Mouse (Mus musculus) hindbrain, embryonic 15.5 days (tissue): ENCODE measurements at regions not wholly inside any gene's neighbourhood (a gene's known extent, or its start where the extent isn't known, plus 50 kb on each side); places are given as distances from the start of the nearest gene placed in this dataset.
"Not testable (repeated sequence)": the region's sequence is repeated elsewhere in the genome, so short reads cannot be mapped to it uniquely, and the experiment has no call there.

Experiments
- ATAC-seq: fragments of 200-750 bp; cut with Nextera tagmentation; 2 replicates; pipeline ENCODE4 v1.8.0; 2017; ENCODE audit warnings: low read depth, moderate number of reproducible peaks, moderate TSS enrichment; ENCODE audit not compliant: low FRiP score
- H3K27ac ChIP-seq: fragments of 300-500 bp; sonication (generic); replicated peaks from 2 replicates; pipeline ENCODE4 v1.5.1; 2015; ENCODE audit warnings: mild to moderate bottlenecking, inconsistent platforms
- H3K27me3 ChIP-seq: fragments of 300-500 bp; sonication (generic); 2 replicates; pipeline ENCODE4 v1.6.1; 2015; ENCODE audit warnings: control low read depth, inconsistent platforms
- H3K36me3 ChIP-seq: fragments of 300-500 bp; sonication (generic); 2 replicates; pipeline ENCODE4 v1.6.1; 2015; ENCODE audit warnings: control low read depth, inconsistent platforms
- H3K4me1 ChIP-seq: fragments of 300-500 bp; sonication (generic); replicated peaks from 2 replicates; pipeline ENCODE4 v1.6.1; 2015; ENCODE audit warnings: control low read depth, inconsistent platforms
- H3K4me2 ChIP-seq: fragments of 300-500 bp; sonication (generic); 2 replicates; pipeline ENCODE4 v1.6.1; 2015; ENCODE audit warnings: moderate library complexity, mild to moderate bottlenecking, inconsistent platforms
- H3K4me3 ChIP-seq: fragments of 300-500 bp; sonication (generic); 2 replicates; pipeline ENCODE4 v1.5.1; 2015; ENCODE audit warnings: mild to moderate bottlenecking, inconsistent platforms
- H3K9ac ChIP-seq: fragments of 300-500 bp; sonication (generic); 2 replicates; pipeline ENCODE4 v1.6.1; 2015; ENCODE audit warnings: inconsistent platforms
- H3K9me3 ChIP-seq: fragments of 300-500 bp; sonication (generic); 2 replicates; pipeline ENCODE4 v1.6.1; 2016; ENCODE audit warnings: control low read depth, inconsistent platforms
- WGBS: fragments of 180-500 bp; shearing (Covaris S2); methylation state at CpG from one replicate; pipeline ENCODE4 v1.1.7; 2015; 5-methylcytosine and 5-hydroxymethylcytosine counted together

- H3K4me1 ChIP-seq, result peaks cover 19% of the 10 kb centered on the region
- no peaks in the 10 kb centered on the region for H3K27me3 ChIP-seq
- no peak overlapping the region for H3K9ac ChIP-seq
- H3K4me2 ChIP-seq, result no peak overlapping the region
- H3K4me3 ChIP-seq, result no peak overlapping the region
- H3K36me3 ChIP-seq, result no peaks in the 10 kb centered on the region
- no peak for ATAC-seq
- WGBS, result 12% methylated on average over 3 of the region's 3 CpGs
- peak overlapping the region; percentile 60 for H3K27ac ChIP-seq
- no peaks in the 10 kb centered on the region for H3K9me3 ChIP-seq
These were observed 96.7 kb upstream of the Tspan5 start for GRCm38 (mm10) chr3:138645320-138645719.

GRCm38 (mm10) chr3:138649699-138650098, 92.3 kb upstream of the Tspan5 start:
- H3K9me3 ChIP-seq, result no peaks in the 10 kb centered on the region
- 93% methylated on average over 6 of the region's 6 CpGs for WGBS
- ATAC-seq, result no peak
- no peak overlapping the region for H3K9ac ChIP-seq
- no peak overlapping the region for H3K4me3 ChIP-seq
- peaks cover 8% of the 10 kb centered on the region for H3K4me1 ChIP-seq
- H3K36me3 ChIP-seq, result no peaks in the 10 kb centered on the region
- H3K27me3 ChIP-seq, result no peaks in the 10 kb centered on the region
- H3K4me2 ChIP-seq, result no peak overlapping the region
- H3K27ac ChIP-seq, result no peak overlapping the region

DNA sequence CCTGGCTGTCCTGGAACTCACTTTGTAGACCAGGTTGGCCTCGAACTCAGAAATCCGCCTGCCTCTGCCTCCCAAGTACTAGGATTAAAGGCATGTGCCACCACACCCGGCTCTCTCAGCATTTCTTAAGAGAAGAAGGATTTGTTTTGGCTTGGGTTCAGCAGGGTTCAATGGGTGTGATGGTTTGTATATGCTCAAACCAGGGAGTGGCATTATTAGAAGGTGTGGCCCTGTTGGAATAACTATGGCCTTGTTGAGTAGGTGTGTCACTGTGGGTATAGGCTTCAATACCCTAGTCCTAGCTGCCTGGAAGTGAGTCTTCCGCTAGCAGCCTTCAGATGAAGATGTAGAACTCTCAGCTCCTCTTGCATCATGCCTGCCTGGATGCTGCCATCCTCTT, 91.3 kb upstream of the Tspan5 start:
- H3K9me3 ChIP-seq, H3K4me1 ChIP-seq, H3K4me3 ChIP-seq, H3K36me3 ChIP-seq, ATAC-seq, H3K9ac ChIP-seq, H3K27me3 ChIP-seq, H3K27ac ChIP-seq, H3K4me2 ChIP-seq: not testable (repeated sequence)
- WGBS, result 96% methylated on average over 4 of the region's 4 CpGs

DNA sequence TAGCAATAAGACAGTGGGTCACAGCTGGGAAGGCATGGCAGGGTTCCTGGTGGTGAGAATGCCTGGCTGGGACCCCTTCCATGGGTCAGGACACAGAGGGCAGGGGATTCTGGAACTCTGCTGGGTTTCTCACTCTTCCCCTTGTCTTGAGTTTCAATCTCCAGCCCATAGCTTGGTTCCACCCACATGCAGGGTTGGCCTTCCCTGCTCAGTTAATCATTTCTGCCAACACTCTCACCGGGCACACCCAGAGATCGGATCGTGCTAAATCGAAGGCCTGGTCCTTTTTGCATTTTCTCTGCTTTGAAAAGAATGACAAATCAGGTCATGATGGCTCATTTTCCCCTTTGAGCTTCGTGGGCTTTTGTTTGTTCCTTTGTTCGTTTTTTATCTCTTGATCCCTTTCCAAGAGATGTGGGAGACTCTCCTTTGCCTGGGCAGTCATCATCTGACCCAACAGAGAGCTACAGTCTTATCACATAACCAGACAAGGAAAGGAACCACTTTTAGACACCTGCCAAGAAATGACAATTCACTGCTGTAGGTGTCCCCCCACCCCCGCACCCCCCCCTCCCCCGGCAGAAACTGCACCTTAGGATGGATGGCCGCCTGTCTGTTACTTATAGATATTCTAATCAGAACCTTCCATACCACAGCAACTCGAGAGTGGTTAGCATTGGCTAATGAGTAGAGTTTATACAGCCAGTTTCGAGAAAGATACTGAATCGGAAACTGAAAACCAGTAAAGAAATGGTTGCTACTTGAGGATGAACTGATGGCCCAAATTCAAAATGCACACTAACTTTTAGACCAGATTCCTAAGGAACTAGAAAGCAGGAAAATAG, 90.4 kb upstream of the Tspan5 start:
- Histone ChIP-seq H3K9ac (no peak overlapping the region), H3K4me3 (no peak overlapping the region), H3K27me3 (no peaks in the 10 kb centered on the region), H3K36me3 (no peaks in the 10 kb centered on the region), H3K4me1 (no peaks in the 10 kb centered on the region), H3K27ac (no peak overlapping the region), H3K9me3 (no peaks in the 10 kb centered on the region), H3K4me2 (no peak overlapping the region)
- ATAC-seq, result no peak
- 81% methylated on average over 12 of the region's 12 CpGs for WGBS

DNA sequence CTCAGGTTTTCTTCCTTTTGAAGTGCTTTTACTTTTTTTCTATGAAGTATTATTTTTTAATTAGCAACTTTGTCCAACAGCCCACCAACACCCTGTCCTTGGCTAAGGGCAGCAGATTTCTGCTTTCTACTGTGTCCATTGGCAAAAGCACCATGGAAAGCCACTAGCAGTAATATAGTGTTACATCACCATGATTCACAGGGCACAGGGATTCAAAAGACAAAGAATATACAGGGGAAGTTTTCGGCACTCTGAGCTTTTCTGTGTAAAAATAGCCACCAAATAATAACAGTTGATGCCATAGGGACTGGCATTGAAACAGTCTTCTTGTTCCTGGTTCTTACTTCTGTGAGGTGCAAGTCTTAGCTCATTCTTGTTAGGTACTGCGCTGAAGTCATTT, 89.8 kb upstream of the Tspan5 start:
- no peaks in the 10 kb centered on the region for H3K36me3 ChIP-seq
- no peaks in the 10 kb centered on the region for H3K4me1 ChIP-seq
- 94% methylated on average over 2 of the region's 2 CpGs for WGBS
- no peak for ATAC-seq
- H3K27me3 ChIP-seq, result no peaks in the 10 kb centered on the region
- H3K4me3 ChIP-seq, result no peak overlapping the region
- H3K27ac ChIP-seq, result no peak overlapping the region
- H3K9me3 ChIP-seq, result no peaks in the 10 kb centered on the region
- no peak overlapping the region for H3K9ac ChIP-seq
- H3K4me2 ChIP-seq, result no peak overlapping the region

GRCm38 (mm10) chr3:138652685-138653084, 89.3 kb upstream of the Tspan5 start:
- H3K4me1 ChIP-seq, result no peaks in the 10 kb centered on the region
- no peak overlapping the region for H3K4me3 ChIP-seq
- H3K36me3 ChIP-seq, result no peaks in the 10 kb centered on the region
- ATAC-seq, result no peak
- 81% methylated on average over 4 of the region's 4 CpGs for WGBS
- H3K9me3 ChIP-seq, result no peaks in the 10 kb centered on the region
- no peak overlapping the region for H3K27ac ChIP-seq
- no peaks in the 10 kb centered on the region for H3K27me3 ChIP-seq
- H3K9ac ChIP-seq, result no peak overlapping the region
- no peak overlapping the region for H3K4me2 ChIP-seq

- H3K36me3 ChIP-seq, result no peaks in the 10 kb centered on the region
- H3K27me3 ChIP-seq, result no peaks in the 10 kb centered on the region
- no peaks in the 10 kb centered on the region for H3K9me3 ChIP-seq
- no peak overlapping the region for H3K4me3 ChIP-seq
- H3K4me2 ChIP-seq, result no peak overlapping the region
- WGBS, result 83% methylated on average over 13 of the region's 13 CpGs
- H3K9ac ChIP-seq, result no peak overlapping the region
- H3K4me1 ChIP-seq, result no peaks in the 10 kb centered on the region
- H3K27ac ChIP-seq, result no peak overlapping the region
- no peak for ATAC-seq
These were observed 88.3 kb upstream of the Tspan5 start for GRCm38 (mm10) chr3:138653549-138654246.

- 62% methylated on average over 16 of the region's 16 CpGs for WGBS
- ATAC-seq, result peak; percentile 45; the same call in 1 of the 2 replicates
These were observed 87.2 kb upstream of the Tspan5 start for GRCm38 (mm10) chr3:138654610-138655371.

GRCm38 (mm10) chr3:138655479-138655878, 86.5 kb upstream of the Tspan5 start:
- H3K36me3 ChIP-seq, result no peaks in the 10 kb centered on the region
- H3K9me3 ChIP-seq, result no peaks in the 10 kb centered on the region
- H3K4me3 ChIP-seq, result no peak overlapping the region
- 72% methylated on average over 3 of the region's 3 CpGs for WGBS
- ATAC-seq, result no peak
- no peak overlapping the region for H3K9ac ChIP-seq
- no peak overlapping the region for H3K27ac ChIP-seq
- H3K4me2 ChIP-seq, result no peak overlapping the region
- no peaks in the 10 kb centered on the region for H3K4me1 ChIP-seq
- H3K27me3 ChIP-seq, result no peaks in the 10 kb centered on the region

More at GRCm38 (mm10) chr3:138654610-138655371, 87.2 kb upstream of the Tspan5 start:
- Histone ChIP-seq H3K4me1 (no peaks in the 10 kb centered on the region), H3K36me3 (no peaks in the 10 kb centered on the region), H3K4me3 (no peak overlapping the region), H3K9me3 (no peaks in the 10 kb centered on the region), H3K4me2 (no peak overlapping the region), H3K27me3 (no peaks in the 10 kb centered on the region), H3K27ac (0 out of 2 replicates have a peak overlapping the region, but pooled peaks have one; percentile 8), H3K9ac (no peak overlapping the region)

- no peak for ATAC-seq
These were observed 79.4 kb upstream of the Tspan5 start for GRCm38 (mm10) chr3:138662625-138663024.

GRCm38 (mm10) chr3:138668394-138669092, 73.5 kb upstream of the Tspan5 start:
- H3K9ac ChIP-seq, result no peak overlapping the region
- no peaks in the 10 kb centered on the region for H3K27me3 ChIP-seq
- no peaks in the 10 kb centered on the region for H3K9me3 ChIP-seq
- 69% methylated on average over 14 of the region's 14 CpGs for WGBS
- no peaks in the 10 kb centered on the region for H3K36me3 ChIP-seq
- no peak overlapping the region for H3K27ac ChIP-seq
- no peak overlapping the region for H3K4me3 ChIP-seq
- no peak overlapping the region for H3K4me2 ChIP-seq
- ATAC-seq, result no peak
- no peaks in the 10 kb centered on the region for H3K4me1 ChIP-seq

More at GRCm38 (mm10) chr3:138662625-138663024, 79.4 kb upstream of the Tspan5 start:
- Histone ChIP-seq H3K27ac (no peak overlapping the region), H3K4me3 (no peak overlapping the region), H3K9me3 (no peaks in the 10 kb centered on the region), H3K9ac (no peak overlapping the region), H3K4me2 (no peak overlapping the region), H3K36me3 (no peaks in the 10 kb centered on the region), H3K4me1 (no peaks in the 10 kb centered on the region), H3K27me3 (no peaks in the 10 kb centered on the region)
- WGBS, result 87% methylated on average over 2 of the region's 2 CpGs
